Mouse (Mus musculus) liver, embryonic 13.5 days (tissue): ENCODE measurements around the gene Spcs2. TPM values are rescaled to one million over a fixed set of nuclear protein-coding genes. Genes with fewer than 3 reads are reported as not detected.
A peak's percentile ranks its signal among the peaks of the same experiment; 100 is the strongest.

Experiments used
- ATAC-seq: fragments of 200-750 bp; cut with Nextera tagmentation; 2 replicates; pipeline ENCODE4 v1.8.0; 2017; ENCODE audit warnings: low read depth, mild to moderate bottlenecking, moderate number of reproducible peaks, moderate library complexity
- DNase-seq: peaks from one replicate; pipeline ENCODE4 v3.0.0; 2022
- H3K27ac ChIP-seq: fragments of 300-500 bp; sonication (generic); 2 replicates; pipeline ENCODE4 v1.5.1; 2015; ENCODE audit warnings: moderate library complexity, mild to moderate bottlenecking, inconsistent platforms
- H3K27me3 ChIP-seq: fragments of 300-500 bp; sonication (generic); 2 replicates; pipeline ENCODE4 v1.6.1; 2015; ENCODE audit warnings: mild to moderate bottlenecking, inconsistent platforms
- H3K36me3 ChIP-seq: fragments of 300-500 bp; sonication (generic); 2 replicates; pipeline ENCODE4 v1.6.1; 2015; ENCODE audit warnings: mild to moderate bottlenecking, inconsistent platforms
- H3K4me1 ChIP-seq: fragments of 300-500 bp; sonication (generic); replicated peaks from 2 replicates; pipeline ENCODE4 v1.6.1; 2015; ENCODE audit warnings: inconsistent platforms
- H3K4me2 ChIP-seq: fragments of 300-500 bp; sonication (generic); 2 replicates; pipeline ENCODE4 v1.6.1; 2015; ENCODE audit warnings: inconsistent platforms, mild to moderate bottlenecking, moderate library complexity
- H3K4me3 ChIP-seq: fragments of 300-500 bp; sonication (generic); replicated peaks from 2 replicates; pipeline ENCODE4 v1.5.1; 2015; ENCODE audit warnings: mild to moderate bottlenecking, inconsistent platforms
- H3K9ac ChIP-seq: fragments of 300-500 bp; sonication (generic); 2 replicates; pipeline ENCODE4 v1.6.1; 2015; ENCODE audit warnings: mild to moderate bottlenecking, inconsistent platforms
- H3K9me3 ChIP-seq: fragments of 300-500 bp; sonication (generic); replicated peaks from 2 replicates; pipeline ENCODE4 v1.6.1; 2016; ENCODE audit warnings: inconsistent platforms
- WGBS: fragments of 180-500 bp; shearing (Covaris S2); methylation state at CpG from one replicate; pipeline ENCODE4 v1.1.7; 2015; ENCODE audit not compliant: insufficient replicate concordance; 5-methylcytosine and 5-hydroxymethylcytosine counted together
- polyA plus RNA-seq: library from polyadenylated mRNA; unstranded; fragments of >200 nt; fragmentation: Nextera tagmentation; extraction: Ambion mirVana; gene quantifications from 2 replicates; pipeline ENCODE4 v1.2.1, GENCODE M21; 2015

Gene Spcs2
- polyA plus RNA-seq, 1 experiment from 2014 or later = 216 TPM

- Histone ChIP-seq H3K27ac (0 out of 2 replicates have a peak overlapping the region, but pooled peaks have one; percentile 62), H3K4me1 (peaks cover 46% of the 10 kb centered on the region), H3K9me3 (0 out of 2 replicates have a peak, but pooled peaks cover 9% of the 10 kb centered on the region), H3K9ac (no peak overlapping the region), H3K27me3 (peaks cover 37% of the 10 kb centered on the region), H3K4me3 (no peak overlapping the region), H3K36me3 (no peaks in the 10 kb centered on the region), H3K4me2 (no peak overlapping the region)
- DNase-seq (peak; percentile 63), ATAC-seq (no peak)
- 29% methylated on average over 6 of the region's 6 CpGs for WGBS
These were observed 65.2 kb downstream of the Spcs2 start for GRCm38 (mm10) chr7:99797911-99798647.

GRCm38 (mm10) chr7:99797261-99797660 is 66.0 kb downstream of the Spcs2 start:
- Histone ChIP-seq H3K4me3 (no peak overlapping the region), H3K27me3 (peaks cover 37% of the 10 kb centered on the region), H3K4me1 (peaks cover 38% of the 10 kb centered on the region), H3K9ac (no peak overlapping the region), H3K27ac (no peak overlapping the region), H3K9me3 (0 out of 2 replicates have a peak, but pooled peaks cover 9% of the 10 kb centered on the region), H3K4me2 (no peak overlapping the region), H3K36me3 (no peaks in the 10 kb centered on the region)
- 67% methylated on average over 3 of the region's 3 CpGs for WGBS
- DNase-seq = no peak
- ATAC-seq = no peak

GRCm38 (mm10) chr7:99796471-99796870 is 66.8 kb downstream of the Spcs2 start:
- no peak for ATAC-seq
- WGBS = 55% methylated on average over 3 of the region's 3 CpGs
- H3K4me1 ChIP-seq = peaks cover 35% of the 10 kb centered on the region
- H3K4me2 ChIP-seq = no peak overlapping the region
- H3K4me3 ChIP-seq = no peak overlapping the region
- no peaks in the 10 kb centered on the region for H3K36me3 ChIP-seq
- H3K27me3 ChIP-seq = peaks cover 36% of the 10 kb centered on the region
- no peak for DNase-seq
- H3K9ac ChIP-seq = no peak overlapping the region
- 0 out of 2 replicates have a peak, but pooled peaks cover under 1% of the 10 kb centered on the region for H3K9me3 ChIP-seq
- no peak overlapping the region for H3K27ac ChIP-seq

DNA sequence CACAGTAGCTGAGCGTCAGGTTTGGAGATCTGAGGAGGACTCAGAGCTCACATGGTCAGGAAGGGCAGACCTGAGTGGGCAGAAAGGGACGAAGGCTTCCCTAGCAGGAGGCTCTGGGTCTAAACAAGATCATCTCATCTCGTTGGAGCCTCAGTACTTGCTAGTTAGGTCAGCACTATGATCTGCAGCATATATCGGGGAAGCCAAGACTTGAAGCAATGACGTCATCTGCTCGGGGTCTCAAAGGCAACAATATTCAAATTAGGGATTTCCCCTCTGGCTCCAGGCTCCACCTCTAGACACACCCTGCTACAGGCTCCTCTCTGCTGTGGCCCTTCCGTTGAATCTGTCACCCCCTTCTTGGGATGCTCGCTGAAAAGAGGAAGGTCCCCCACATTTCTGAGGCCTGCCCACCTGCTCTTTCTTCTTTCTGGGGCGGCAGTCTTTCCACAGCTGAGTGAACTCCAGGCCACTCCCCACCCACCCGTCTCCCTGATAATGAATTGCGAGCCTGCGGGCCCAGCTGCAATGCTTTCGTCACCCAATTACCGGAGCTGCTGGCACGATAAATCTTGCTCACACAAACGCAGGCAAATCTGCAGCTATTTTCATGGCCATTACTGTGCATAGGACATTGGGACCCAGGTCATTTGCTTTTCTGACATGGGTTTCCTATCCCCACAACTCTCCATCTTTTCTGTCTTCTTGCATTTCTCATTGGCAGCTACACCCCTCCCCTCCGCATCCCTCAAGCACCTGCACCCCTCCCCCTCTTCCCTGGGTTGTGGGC is 67.9 kb downstream of the Spcs2 start:
- WGBS = 17% methylated on average over 17 of the region's 17 CpGs
- H3K4me1 ChIP-seq = peaks cover 30% of the 10 kb centered on the region
- H3K27ac ChIP-seq = no peak overlapping the region
- H3K9me3 ChIP-seq = no peaks in the 10 kb centered on the region
- H3K27me3 ChIP-seq = peaks cover 29% of the 10 kb centered on the region
- no peak for DNase-seq
- H3K4me3 ChIP-seq = no peak overlapping the region
- ATAC-seq = no peak
- no peaks in the 10 kb centered on the region for H3K36me3 ChIP-seq
- H3K9ac ChIP-seq = no peak overlapping the region
- H3K4me2 ChIP-seq = no peak overlapping the region

DNA sequence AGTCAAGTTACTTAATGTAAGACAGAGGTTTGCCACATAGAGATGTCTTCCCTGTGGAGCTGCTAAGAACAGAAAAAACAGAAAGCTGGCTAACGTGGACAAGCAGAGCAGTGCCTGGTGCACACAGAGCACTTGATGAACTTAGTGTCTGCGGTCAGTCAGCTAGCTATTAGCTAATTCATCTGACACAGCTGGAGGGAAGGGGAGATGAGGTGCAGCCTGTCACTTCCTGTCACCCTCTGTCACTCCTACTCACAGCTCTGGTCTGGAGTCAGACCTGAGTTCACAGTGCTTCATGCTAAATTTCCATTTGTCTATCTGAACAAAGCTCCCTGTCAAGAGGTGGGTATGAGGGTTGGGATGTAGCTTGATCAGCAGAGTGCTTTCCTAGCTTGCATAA is 69.2 kb downstream of the Spcs2 start:
- no peak overlapping the region for H3K4me3 ChIP-seq
- no peak overlapping the region for H3K27ac ChIP-seq
- DNase-seq (no peak), ATAC-seq (no peak)
- peaks cover 28% of the 10 kb centered on the region for H3K27me3 ChIP-seq
- H3K36me3 ChIP-seq = no peaks in the 10 kb centered on the region
- no peak overlapping the region for H3K4me2 ChIP-seq
- peaks cover 18% of the 10 kb centered on the region for H3K4me1 ChIP-seq
- H3K9me3 ChIP-seq = no peaks in the 10 kb centered on the region
- H3K9ac ChIP-seq = no peak overlapping the region
- WGBS = 54% methylated on average over 2 of the region's 2 CpGs

GRCm38 (mm10) chr7:99790816-99791215 is 72.4 kb downstream of the Spcs2 start:
- Histone ChIP-seq H3K9ac (no peak overlapping the region), H3K4me1 (peaks cover 7% of the 10 kb centered on the region), H3K4me3 (no peak overlapping the region), H3K36me3 (no peaks in the 10 kb centered on the region), H3K9me3 (no peaks in the 10 kb centered on the region), H3K27me3 (peaks cover 8% of the 10 kb centered on the region), H3K4me2 (no peak overlapping the region), H3K27ac (no peak overlapping the region)
- WGBS = 70% methylated on average over 10 of the region's 10 CpGs
- no peak for DNase-seq
- no peak for ATAC-seq

GRCm38 (mm10) chr7:99788563-99788962 is 74.7 kb downstream of the Spcs2 start:
- Histone ChIP-seq H3K4me3 (no peak overlapping the region), H3K4me1 (no peaks in the 10 kb centered on the region), H3K9me3 (no peaks in the 10 kb centered on the region), H3K36me3 (no peaks in the 10 kb centered on the region), H3K9ac (no peak overlapping the region), H3K4me2 (no peak overlapping the region), H3K27me3 (no peaks in the 10 kb centered on the region), H3K27ac (no peak overlapping the region)
- DNase-seq = no peak
- ATAC-seq = no peak
- 58% methylated on average over 5 of the region's 5 CpGs for WGBS

DNA sequence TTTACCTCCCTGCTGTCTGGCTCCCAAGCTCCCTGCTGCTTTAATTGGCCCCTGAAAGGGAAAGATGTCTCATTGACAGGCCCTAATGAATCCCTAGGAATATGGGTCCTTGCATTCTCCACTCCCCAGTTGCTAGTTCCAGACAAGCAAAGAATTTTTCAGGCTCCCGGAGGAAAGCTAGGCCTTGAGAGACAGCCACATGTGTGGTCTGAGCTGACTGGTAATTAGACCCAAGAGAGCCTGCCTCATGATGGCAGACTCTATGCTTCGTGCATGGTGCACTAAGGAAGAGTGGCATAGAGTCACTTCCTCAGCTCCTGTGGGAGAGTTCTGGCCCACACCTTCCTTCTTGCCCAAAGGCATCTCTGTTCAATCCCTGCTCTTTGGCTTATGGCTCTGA is 75.3 kb downstream of the Spcs2 start:
- ATAC-seq (no peak), DNase-seq (no peak)
- Histone ChIP-seq H3K27ac (no peak overlapping the region), H3K9ac (no peak overlapping the region), H3K9me3 (no peaks in the 10 kb centered on the region), H3K4me2 (no peak overlapping the region), H3K4me1 (no peaks in the 10 kb centered on the region), H3K4me3 (no peak overlapping the region), H3K36me3 (no peaks in the 10 kb centered on the region), H3K27me3 (no peaks in the 10 kb centered on the region)
- 65% methylated on average over 2 of the region's 2 CpGs for WGBS

Other genes with a start within 250 kb of the Spcs2 start
- 0.16 and 0.22 TPM in 2 replicates for gene Tpbgl, start 236.4 kb downstream of the Spcs2 start, polyA plus RNA-seq
- gene Slco2b1, start 152.1 kb downstream of the Spcs2 start, polyA plus RNA-seq = 0.13 and 0.15 TPM in 2 replicates
- gene Olfr520, start 133.2 kb downstream of the Spcs2 start, polyA plus RNA-seq = not detected in 2 replicates
- gene Olfr521, start 100.0 kb downstream of the Spcs2 start, polyA plus RNA-seq = not detected in 2 replicates
- gene Neu3, start 35.0 kb downstream of the Spcs2 start, polyA plus RNA-seq = 4.2 and 4.8 TPM in 2 replicates
- gene Xrra1, start 4.3 kb downstream of the Spcs2 start, polyA plus RNA-seq = not detected in 2 replicates
- 1.2 and 1.3 TPM in 2 replicates for gene Rnf169, start 117.0 kb upstream of the Spcs2 start, polyA plus RNA-seq
- not detected in 2 replicates for gene Chrdl2, start 142.7 kb upstream of the Spcs2 start, polyA plus RNA-seq